Mouse (Mus musculus): ENCODE measurements around the gene Nt5c3b. TPM values are rescaled to one million over a fixed set of nuclear protein-coding genes. Genes with fewer than 3 reads are reported as not detected.
A peak's percentile ranks its signal among the peaks of the same experiment; 100 is the strongest.

Gene Nt5c3b
- polyA plus RNA-seq, 1 experiment: 52.0 TPM

- Histone ChIP-seq H3K4me3 (ENCODE audit: insufficient read depth, low read length) (no peak overlapping the region), H3K4me1 (ENCODE audit: control insufficient read depth, insufficient read depth, low read length) (peaks cover 13% of the 10 kb centered on the region; the same call in 1 of the 2 replicates), H3K27ac (ENCODE audit: insufficient read depth, low read length) (no peak overlapping the region)
- TF ChIP-seq CTCF (IDR thresholded peaks at IDR 0.05; ENCODE audit: borderline replicate concordance, insufficient read depth, low read length) (no peak), POLR2A (IDR thresholded peaks at IDR 0.05; ENCODE audit: low read depth, low read length) (no peak)
Observed at GRCm38 (mm10) chr11:100394353-100395074, 47.1 kb downstream of the Nt5c3b start.

GRCm38 (mm10) chr11:100393733-100394132, 47.9 kb downstream of the Nt5c3b start:
- no peak overlapping the region for H3K4me3 ChIP-seq (ENCODE audit: insufficient read depth, low read length)
- H3K4me1 ChIP-seq (ENCODE audit: control insufficient read depth, insufficient read depth, low read length): peaks cover 13% of the 10 kb centered on the region; the same call in 1 of the 2 replicates
- TF ChIP-seq POLR2A (IDR thresholded peaks at IDR 0.05; ENCODE audit: low read depth, low read length): no peak
- no peak for TF ChIP-seq CTCF (IDR thresholded peaks at IDR 0.05; ENCODE audit: borderline replicate concordance, insufficient read depth, low read length)
- H3K27ac ChIP-seq (ENCODE audit: insufficient read depth, low read length): no peak overlapping the region

GRCm38 (mm10) chr11:100392958-100393357, 48.6 kb downstream of the Nt5c3b start:
- Histone ChIP-seq H3K27ac (ENCODE audit: insufficient read depth, low read length) (no peak overlapping the region), H3K4me3 (ENCODE audit: insufficient read depth, low read length) (no peak overlapping the region), H3K4me1 (ENCODE audit: control insufficient read depth, insufficient read depth, low read length) (peaks cover 18% of the 10 kb centered on the region; the same call in 1 of the 2 replicates)
- no peak for TF ChIP-seq CTCF (IDR thresholded peaks at IDR 0.05; ENCODE audit: borderline replicate concordance, insufficient read depth, low read length)
- TF ChIP-seq POLR2A (IDR thresholded peaks at IDR 0.05; ENCODE audit: low read depth, low read length): no peak

GRCm38 (mm10) chr11:100391884-100392345, 49.7 kb downstream of the Nt5c3b start:
- no peak for TF ChIP-seq POLR2A (IDR thresholded peaks at IDR 0.05; ENCODE audit: low read depth, low read length)
- no peak for TF ChIP-seq CTCF (IDR thresholded peaks at IDR 0.05; ENCODE audit: borderline replicate concordance, insufficient read depth, low read length)
- H3K27ac ChIP-seq (ENCODE audit: insufficient read depth, low read length): no peak overlapping the region
- no peak overlapping the region for H3K4me3 ChIP-seq (ENCODE audit: insufficient read depth, low read length)
- H3K4me1 ChIP-seq (ENCODE audit: control insufficient read depth, insufficient read depth, low read length): peaks cover 20% of the 10 kb centered on the region; the same call in 1 of the 2 replicates

GRCm38 (mm10) chr11:100391081-100391883, 50.3 kb downstream of the Nt5c3b start:
- no peak overlapping the region for H3K27ac ChIP-seq (ENCODE audit: insufficient read depth, low read length)

GRCm38 (mm10) chr11:100389931-100390445, 51.6 kb downstream of the Nt5c3b start:
- no peak overlapping the region for H3K27ac ChIP-seq (ENCODE audit: insufficient read depth, low read length)
- no peak for TF ChIP-seq CTCF (IDR thresholded peaks at IDR 0.05; ENCODE audit: borderline replicate concordance, insufficient read depth, low read length)
- TF ChIP-seq POLR2A (IDR thresholded peaks at IDR 0.05; ENCODE audit: low read depth, low read length): no peak
- H3K4me1 ChIP-seq (ENCODE audit: control insufficient read depth, insufficient read depth, low read length): peaks cover 19% of the 10 kb centered on the region; the same call in 1 of the 2 replicates
- H3K4me3 ChIP-seq (ENCODE audit: insufficient read depth, low read length): no peak overlapping the region

More at GRCm38 (mm10) chr11:100391081-100391883, 50.3 kb downstream of the Nt5c3b start:
- TF ChIP-seq POLR2A (IDR thresholded peaks at IDR 0.05; ENCODE audit: low read depth, low read length) (no peak), CTCF (IDR thresholded peaks at IDR 0.05; ENCODE audit: borderline replicate concordance, insufficient read depth, low read length) (no peak)
- Histone ChIP-seq H3K4me1 (ENCODE audit: control insufficient read depth, insufficient read depth, low read length) (peaks cover 20% of the 10 kb centered on the region; the same call in 1 of the 2 replicates), H3K4me3 (ENCODE audit: insufficient read depth, low read length) (no peak overlapping the region)

- Histone ChIP-seq H3K27ac (ENCODE audit: insufficient read depth, low read length) (no peak overlapping the region), H3K4me1 (ENCODE audit: control insufficient read depth, insufficient read depth, low read length) (peaks cover 11% of the 10 kb centered on the region; the same call in 1 of the 2 replicates), H3K4me3 (ENCODE audit: insufficient read depth, low read length) (no peak overlapping the region)
- TF ChIP-seq CTCF (IDR thresholded peaks at IDR 0.05; ENCODE audit: borderline replicate concordance, insufficient read depth, low read length) (no peak), POLR2A (IDR thresholded peaks at IDR 0.05; ENCODE audit: low read depth, low read length) (no peak)
Observed at GRCm38 (mm10) chr11:100388588-100388987, 53.0 kb downstream of the Nt5c3b start.

GRCm38 (mm10) chr11:100387589-100388375, 53.8 kb downstream of the Nt5c3b start:
- peaks cover 11% of the 10 kb centered on the region; the same call in 1 of the 2 replicates for H3K4me1 ChIP-seq (ENCODE audit: control insufficient read depth, insufficient read depth, low read length)
- no peak for TF ChIP-seq POLR2A (IDR thresholded peaks at IDR 0.05; ENCODE audit: low read depth, low read length)
- TF ChIP-seq CTCF (IDR thresholded peaks at IDR 0.05; ENCODE audit: borderline replicate concordance, insufficient read depth, low read length): no peak
- H3K27ac ChIP-seq (ENCODE audit: insufficient read depth, low read length): 0 out of 2 replicates have a peak overlapping the region, but pooled peaks have one; percentile 9
- no peak overlapping the region for H3K4me3 ChIP-seq (ENCODE audit: insufficient read depth, low read length)

- H3K27ac ChIP-seq (ENCODE audit: insufficient read depth, low read length): no peak overlapping the region
- H3K4me1 ChIP-seq (ENCODE audit: control insufficient read depth, insufficient read depth, low read length): peaks cover 11% of the 10 kb centered on the region; the same call in 1 of the 2 replicates
- TF ChIP-seq POLR2A (IDR thresholded peaks at IDR 0.05; ENCODE audit: low read depth, low read length): no peak
- no peak overlapping the region for H3K4me3 ChIP-seq (ENCODE audit: insufficient read depth, low read length)
Observed at GRCm38 (mm10) chr11:100387111-100387510, 54.5 kb downstream of the Nt5c3b start.

Measured in embryonic fibroblast, embryonic 13.5 days (primary cell).